Mouse (Mus musculus): ENCODE data around the gene Pkhd1.

- no peak for TF ChIP-seq CTCF (IDR thresholded peaks at IDR 0.05; ENCODE audit: low read depth, low read length)
- no peak for TF ChIP-seq POLR2A (IDR thresholded peaks at IDR 0.05; ENCODE audit: borderline replicate concordance, low read depth, low read length)
Measured at GRCm38 (mm10) chr1:20634856-20635255, 17.0 kb upstream of the Pkhd1 start.

Measured in bone marrow macrophage, adult 2 months (primary cell).